Mouse (Mus musculus) liver, adult (tissue): Measurements from ENCODE around the gene Pbdc1.

Experiments used
- GATA4 ChIP-seq: IDR thresholded peaks from 2 replicates; pipeline ENCODE4 v1.6.1; 2014; ENCODE audit warnings: mild to moderate bottlenecking, low read length; ENCODE audit not compliant: insufficient replicate concordance

The Pbdc1 gene

GRCm38 (mm10) chrX:105079615-105080092, at the start of gene Pbdc1:
TSS of gene Pbdc1 (plus strand) at chrX:105079756.
- no peak for TF ChIP-seq GATA4

- TF ChIP-seq GATA4: no peak
Observed at GRCm38 (mm10) chrX:105037666-105038065, 41.9 kb upstream of the Pbdc1 start.

GRCm38 (mm10) chrX:105064294-105064693, 15.3 kb upstream of the Pbdc1 start:
- TF ChIP-seq GATA4: no peak

GRCm38 (mm10) chrX:105064801-105065200, 14.8 kb upstream of the Pbdc1 start:
- TF ChIP-seq GATA4: no peak

- TF ChIP-seq GATA4: no peak
Observed at GRCm38 (mm10) chrX:105069671-105070503, 9.7 kb upstream of the Pbdc1 start.

- TF ChIP-seq GATA4: no peak
Observed at GRCm38 (mm10) chrX:105079151-105079550, 405 bp upstream of the Pbdc1 start.

GRCm38 (mm10) chrX:105080096-105080495, 540 bp downstream of the Pbdc1 start:
- no peak for TF ChIP-seq GATA4

- TF ChIP-seq GATA4: no peak
Observed at GRCm38 (mm10) chrX:105104175-105104574, 24.6 kb downstream of the Pbdc1 start.

- TF ChIP-seq GATA4: no peak
Observed at GRCm38 (mm10) chrX:105114994-105115393, 35.4 kb downstream of the Pbdc1 start.

GRCm38 (mm10) chrX:105120275-105121226, 41.0 kb downstream of the Pbdc1 start, which contains the start of gene Magee1:
TSS of gene Magee1 (plus strand) at chrX:105120378.
- no peak for TF ChIP-seq GATA4

GRCm38 (mm10) chrX:105121227-105121865, 41.8 kb downstream of the Pbdc1 start:
- no peak for TF ChIP-seq GATA4

GRCm38 (mm10) chrX:105124903-105125302, 45.3 kb downstream of the Pbdc1 start:
- no peak for TF ChIP-seq GATA4

GRCm38 (mm10) chrX:105151872-105152461, 72.4 kb downstream of the Pbdc1 start:
- TF ChIP-seq GATA4: no peak
